Mouse (Mus musculus) CD8-positive naive resting alpha-beta T cell, adult 2 months (primary cell): ENCODE data around the gene Olfr771.
"Not testable (repeated sequence)": the region's sequence is repeated elsewhere in the genome, so short reads cannot be mapped to it uniquely, and the experiment has no call there.

Experiments used
- DNase-seq, 2 experiments: peaks; one replicate each; pipeline ENCODE4 v3.0.0; 2022; ENCODE audit warnings: low read depth in 2 of 2, low spot score in 2 of 2

Gene Olfr771

GRCm38 (mm10) chr10:129164651-129165050, at the start of gene Olfr771:
Gene Olfr771 (minus strand): TSS chr10:129164751.
- no peak for DNase-seq

DNA sequence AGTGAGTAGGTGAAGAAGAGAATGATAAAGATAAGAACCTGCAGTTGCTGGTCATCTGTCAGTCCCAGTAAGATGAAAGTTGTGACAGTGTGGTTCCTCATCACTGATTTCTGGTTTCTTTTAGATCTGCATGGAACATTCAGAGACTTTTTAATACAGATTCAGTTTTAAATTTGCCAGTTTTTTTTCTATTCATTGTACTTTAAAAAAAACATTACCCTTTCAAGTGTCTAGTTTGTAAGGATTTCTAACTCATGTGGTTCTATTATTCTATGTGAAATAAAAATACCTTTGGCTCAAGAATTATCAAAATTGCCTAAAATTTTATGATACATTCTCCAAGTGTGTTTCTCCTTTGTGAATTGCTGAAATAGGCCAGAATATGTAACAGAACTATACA, 22.8 kb upstream of the Olfr771 start, which contains the start of gene Olfr773:
Gene Olfr773 (minus strand): TSS at position 101 of the 400 bp plus-strand sequence.
- DNase-seq = not testable (repeated sequence)

GRCm38 (mm10) chr10:129177821-129178220, 13.3 kb upstream of the Olfr771 start, which contains the start of gene Olfr772:
Gene Olfr772 (minus strand): TSS chr10:129177921.
- not testable (repeated sequence) for DNase-seq

DNA sequence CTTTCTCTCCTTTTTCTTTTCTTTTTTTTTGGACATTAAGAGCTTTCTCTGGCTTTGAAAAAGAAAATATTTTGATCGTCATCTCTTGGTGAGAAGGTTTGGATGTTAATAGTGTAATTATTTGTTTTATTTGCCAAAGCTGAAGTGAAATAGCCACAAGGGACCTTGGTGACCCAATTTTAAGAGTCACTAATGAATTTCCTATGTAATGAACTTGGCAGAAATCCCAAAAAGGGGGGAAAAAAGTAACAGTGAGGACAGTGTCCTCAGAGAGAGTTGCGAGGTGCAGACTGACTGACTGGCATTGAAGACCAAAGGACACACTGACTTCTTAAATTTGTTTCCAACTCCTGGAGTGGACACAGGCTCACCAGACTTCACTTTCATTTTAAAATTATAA, 25.7 kb downstream of the Olfr771 start, which contains the start of gene Olfr770:
Gene Olfr770 (minus strand): TSS at position 101 of the 400 bp plus-strand sequence.
- no peak for DNase-seq

- DNase-seq = no peak
These were observed 46.8 kb downstream of the Olfr771 start, which contains the start of gene Olfr769 for GRCm38 (mm10) chr10:129117761-129118160. Gene Olfr769 (minus strand): TSS chr10:129117861.

DNA sequence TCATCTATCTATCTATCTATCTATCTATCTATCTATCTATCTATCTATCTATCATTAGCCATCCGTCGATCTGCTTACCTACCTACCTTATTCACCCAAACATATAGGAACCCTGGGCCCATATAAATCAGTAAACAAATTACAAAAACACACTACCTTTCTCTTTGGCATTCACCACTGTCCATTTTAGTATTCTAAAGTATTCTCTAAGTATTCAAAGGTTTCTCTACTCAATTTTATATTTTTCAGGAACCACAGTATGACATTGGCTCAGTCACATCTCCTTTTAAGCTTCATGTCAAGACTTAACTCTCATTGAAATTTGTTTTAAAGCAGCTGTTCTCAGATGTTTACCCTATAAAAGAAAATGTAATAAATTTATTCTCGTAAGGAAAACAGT, 49.4 kb downstream of the Olfr771 start:
- no peak for DNase-seq
